Mouse (Mus musculus) stomach, embryonic 16.5 days (tissue): ENCODE data around the gene Phospho1. TPM values are rescaled to one million over a fixed set of nuclear protein-coding genes. Genes with fewer than 3 reads are reported as not detected.
A peak's percentile ranks its signal among the peaks of the same experiment; 100 is the strongest.

Experiments used
- ATAC-seq: fragments of 200-750 bp; cut with Nextera tagmentation; 2 replicates; pipeline ENCODE4 v1.8.0; 2017; ENCODE audit warnings: moderate number of reproducible peaks, moderate TSS enrichment; ENCODE audit not compliant: insufficient read depth, low FRiP score
- H3K27ac ChIP-seq: fragments of 300-500 bp; sonication (generic); 2 replicates; pipeline ENCODE4 v1.5.1; 2014; ENCODE audit warnings: low read length
- H3K27me3 ChIP-seq: fragments of 300-500 bp; sonication (generic); 2 replicates; pipeline ENCODE4 v1.6.1; 2014; ENCODE audit warnings: low read length, control low read depth, mixed read lengths; ENCODE audit not compliant: control insufficient read depth, insufficient read depth
- H3K36me3 ChIP-seq: fragments of 300-500 bp; sonication (generic); 2 replicates; pipeline ENCODE4 v1.6.1; 2014; ENCODE audit warnings: low read length; ENCODE audit not compliant: control insufficient read depth, insufficient read depth
- H3K4me1 ChIP-seq: fragments of 300-500 bp; sonication (generic); 2 replicates; pipeline ENCODE4 v1.6.1; 2014; ENCODE audit warnings: low read length, control low read depth, mixed read lengths; ENCODE audit not compliant: control insufficient read depth, insufficient read depth
- H3K4me2 ChIP-seq: fragments of 300-500 bp; sonication (generic); 2 replicates; pipeline ENCODE4 v1.6.1; 2014; ENCODE audit warnings: low read depth, low read length, mixed read lengths
- H3K4me3 ChIP-seq: fragments of 300-500 bp; sonication (generic); replicated peaks from 2 replicates; pipeline ENCODE4 v1.5.1; 2014; ENCODE audit warnings: mild to moderate bottlenecking, low read length
- H3K9ac ChIP-seq: fragments of 300-500 bp; sonication (generic); 2 replicates; pipeline ENCODE4 v1.6.1; 2014; ENCODE audit warnings: low read length
- H3K9me3 ChIP-seq: fragments of 300-500 bp; sonication (generic); replicated peaks from 2 replicates; pipeline ENCODE4 v1.6.1; 2016; ENCODE audit warnings: low read length, control low read depth; ENCODE audit not compliant: control insufficient read depth
- WGBS: fragments of 180-500 bp; shearing (Covaris S2); extraction: QIAGEN DNeasy Blood & Tissue Kit; methylation state at CpG from one replicate; pipeline ENCODE4 v1.1.7; 2014; 5-methylcytosine and 5-hydroxymethylcytosine counted together
- polyA plus RNA-seq: library from polyadenylated mRNA; unstranded; fragments of >200 nt; fragmentation: Nextera tagmentation; extraction: Ambion mirVana; gene quantifications from 2 replicates; pipeline ENCODE4 v1.2.1, GENCODE M21; 2015

Phospho1 gene
- polyA plus RNA-seq, 1 experiment from 2014 or later = 0.94 TPM

DNA sequence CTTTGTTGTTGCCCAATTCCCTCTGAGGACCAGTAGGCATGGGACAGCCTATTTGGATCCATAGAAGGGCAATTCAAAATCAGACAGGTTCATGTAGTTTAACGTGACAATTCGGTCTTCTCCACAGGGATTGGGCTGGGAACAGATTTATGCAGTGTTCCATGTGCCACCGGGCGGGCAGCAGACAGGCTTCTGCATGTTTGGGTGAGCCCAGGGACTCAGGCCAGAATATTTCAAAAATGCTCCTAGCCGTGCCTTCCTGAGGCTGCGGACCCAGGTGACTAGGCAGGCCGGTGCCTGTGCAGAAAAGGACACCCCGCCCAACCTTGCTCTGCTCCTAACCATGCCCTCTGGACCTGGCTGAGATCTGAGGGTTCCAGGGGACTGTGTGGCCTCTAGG lies 5.2 kb upstream of the Phospho1 start:
- Histone ChIP-seq H3K4me1 (peaks cover 6% of the 10 kb centered on the region; the same call in 1 of the 2 replicates), H3K36me3 (no peaks in the 10 kb centered on the region), H3K9me3 (0 out of 2 replicates have a peak, but pooled peaks cover 2% of the 10 kb centered on the region), H3K4me2 (no peak overlapping the region), H3K4me3 (no peak overlapping the region), H3K9ac (no peak overlapping the region), H3K27ac (peak overlapping the region; percentile 9; the same call in 1 of the 2 replicates), H3K27me3 (0 out of 2 replicates have a peak, but pooled peaks cover 4% of the 10 kb centered on the region)
- no peak for ATAC-seq
- WGBS = 77% methylated on average over 8 of the region's 8 CpGs

GRCm38 (mm10) chr11:95821511-95821910 lies 2.8 kb upstream of the Phospho1 start:
- 82% methylated on average over 3 of the region's 3 CpGs for WGBS
- Histone ChIP-seq H3K36me3 (no peaks in the 10 kb centered on the region), H3K4me1 (peaks cover 6% of the 10 kb centered on the region; the same call in 1 of the 2 replicates), H3K4me3 (no peak overlapping the region), H3K27ac (no peak overlapping the region), H3K9ac (no peak overlapping the region), H3K4me2 (no peak overlapping the region), H3K9me3 (no peaks in the 10 kb centered on the region), H3K27me3 (peaks cover 4% of the 10 kb centered on the region; the same call in 1 of the 2 replicates)
- no peak for ATAC-seq

DNA sequence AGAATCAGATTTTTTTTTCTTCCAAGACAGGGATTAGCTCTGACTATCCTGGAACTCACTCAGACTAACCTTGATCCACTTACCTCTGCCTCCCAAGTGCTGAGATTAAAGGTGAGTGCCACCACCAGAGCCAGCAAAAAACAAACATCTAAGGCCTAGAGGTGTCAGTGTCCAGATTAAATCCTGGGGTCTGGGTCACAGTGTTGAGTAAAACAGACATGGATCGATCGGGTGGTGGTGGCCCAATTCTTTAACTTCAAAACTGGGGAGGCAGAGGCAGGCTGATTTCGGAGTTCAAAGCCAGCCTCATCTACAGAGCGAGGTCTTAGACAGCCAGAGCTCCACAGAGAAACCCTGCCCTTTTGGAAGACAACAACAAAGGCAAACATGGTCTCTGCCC lies 1.9 kb upstream of the Phospho1 start:
- Histone ChIP-seq H3K9me3 (no peaks in the 10 kb centered on the region), H3K27me3 (peaks cover 8% of the 10 kb centered on the region; the same call in 1 of the 2 replicates)
- 96% methylated on average over 4 of the region's 4 CpGs for WGBS

DNA sequence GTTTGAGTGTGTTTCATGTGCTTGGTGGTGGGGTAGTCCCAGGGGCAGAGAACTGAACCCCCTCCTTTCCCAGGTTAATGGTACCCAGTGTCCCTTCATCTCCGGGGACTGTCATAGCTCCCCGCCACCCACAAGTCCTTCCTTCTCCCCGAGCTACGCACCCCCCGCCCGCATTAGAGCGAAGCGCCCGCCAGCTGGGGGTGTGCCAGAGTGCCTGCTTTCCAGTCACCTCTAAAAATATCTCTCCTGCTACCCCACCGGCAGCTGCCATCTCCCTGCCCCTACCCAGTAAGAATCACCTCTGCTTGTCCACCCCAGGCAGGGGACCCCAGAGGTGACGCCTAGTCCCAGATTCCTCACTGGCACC lies 561 bp downstream of the Phospho1 start:
- peaks cover 6% of the 10 kb centered on the region for H3K4me1 ChIP-seq
- peak overlapping the region; percentile 77 for H3K9ac ChIP-seq
- peak overlapping the region; percentile 90 for H3K4me2 ChIP-seq
- peak overlapping the region; percentile 70 for H3K4me3 ChIP-seq
- H3K9me3 ChIP-seq = no peaks in the 10 kb centered on the region
- WGBS = 1% methylated on average over 11 of the region's 11 CpGs
- H3K36me3 ChIP-seq = no peaks in the 10 kb centered on the region
- no peak overlapping the region for H3K27ac ChIP-seq
- H3K27me3 ChIP-seq = peaks cover 29% of the 10 kb centered on the region
- peak; percentile 8; the same call in 1 of the 2 replicates for ATAC-seq

More for the DNA sequence above, 1.9 kb upstream of the Phospho1 start:
- ATAC-seq = no peak
- no peak overlapping the region for H3K27ac ChIP-seq
- H3K4me2 ChIP-seq = no peak overlapping the region
- no peaks in the 10 kb centered on the region for H3K36me3 ChIP-seq
- peaks cover 6% of the 10 kb centered on the region; the same call in 1 of the 2 replicates for H3K4me1 ChIP-seq
- H3K9ac ChIP-seq = no peak overlapping the region
- no peak overlapping the region for H3K4me3 ChIP-seq

DNA sequence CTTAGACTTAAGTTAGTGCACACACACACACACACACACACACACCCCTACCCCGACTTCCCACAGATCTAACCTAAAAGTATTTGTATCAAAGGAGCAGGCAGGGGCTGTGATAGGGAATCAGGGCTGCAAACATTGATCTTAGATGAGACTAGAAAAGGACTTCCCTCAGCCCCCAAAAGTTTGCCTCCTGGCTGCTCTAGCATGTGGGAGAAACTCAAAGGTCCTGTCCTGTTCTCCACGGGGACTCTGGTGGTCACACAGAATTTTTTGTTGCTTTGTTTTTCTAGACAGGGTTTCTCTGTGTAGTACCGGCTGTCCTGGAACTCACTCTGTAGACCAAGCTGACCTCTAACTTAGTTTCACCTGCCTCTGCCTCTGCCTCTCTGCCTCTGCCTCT lies 1.3 kb downstream of the Phospho1 start:
- Histone ChIP-seq H3K9ac (no peak overlapping the region), H3K36me3 (no peaks in the 10 kb centered on the region), H3K9me3 (no peaks in the 10 kb centered on the region), H3K4me2 (no peak overlapping the region), H3K4me1 (peaks cover 13% of the 10 kb centered on the region), H3K27me3 (peaks cover 36% of the 10 kb centered on the region), H3K27ac (no peak overlapping the region), H3K4me3 (no peak overlapping the region)
- WGBS = 48% methylated on average over 3 of the region's 3 CpGs
- ATAC-seq = no peak

DNA sequence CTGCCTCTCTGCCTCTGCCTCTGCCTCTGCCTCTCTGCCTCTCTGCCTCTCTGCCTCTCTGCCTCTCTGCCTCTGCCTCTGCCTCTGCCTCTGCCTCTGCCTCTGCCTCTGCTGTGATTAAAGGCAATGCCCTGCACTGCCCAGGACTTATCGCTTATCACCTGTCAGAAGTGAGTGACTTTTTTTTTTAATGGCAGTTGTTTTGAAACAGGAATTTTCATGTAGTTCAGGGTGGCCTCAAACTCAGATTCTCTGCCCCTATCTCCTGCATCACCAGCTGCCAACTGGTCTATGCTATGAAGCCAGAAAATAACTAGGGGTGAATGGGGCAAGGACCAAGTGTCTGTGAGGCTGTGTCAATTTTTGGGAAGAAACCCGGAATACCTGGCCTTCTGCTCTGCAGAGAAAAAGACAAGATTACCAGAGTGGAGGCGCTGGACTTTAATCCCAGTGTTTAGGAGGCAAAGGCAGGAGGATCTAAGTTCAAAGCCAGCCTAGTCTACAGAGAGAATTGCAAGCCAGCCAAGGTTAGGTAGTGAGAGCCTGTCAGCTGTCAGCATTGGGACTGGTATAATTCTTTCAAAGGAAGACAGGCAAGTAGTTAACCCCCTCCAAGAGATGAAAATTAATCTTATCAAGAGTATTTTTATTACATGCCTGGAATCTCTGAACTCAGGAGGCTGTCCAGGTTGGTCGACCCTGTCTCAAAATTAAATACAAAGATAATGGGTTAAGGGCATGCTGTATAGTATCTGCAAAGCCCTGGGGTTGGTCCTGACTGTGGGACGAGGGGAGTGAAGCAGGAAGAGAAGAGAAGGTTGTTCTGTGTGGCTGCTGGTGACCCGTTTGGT lies 2.2 kb downstream of the Phospho1 start:
- Histone ChIP-seq H3K36me3 (no peaks in the 10 kb centered on the region), H3K4me1 (peaks cover 21% of the 10 kb centered on the region), H3K27me3 (peaks cover 45% of the 10 kb centered on the region), H3K27ac (no peak overlapping the region), H3K9me3 (no peaks in the 10 kb centered on the region), H3K9ac (no peak overlapping the region), H3K4me3 (no peak overlapping the region), H3K4me2 (no peak overlapping the region)
- 50% methylated on average over 6 of the region's 6 CpGs for WGBS
- no peak for ATAC-seq

DNA sequence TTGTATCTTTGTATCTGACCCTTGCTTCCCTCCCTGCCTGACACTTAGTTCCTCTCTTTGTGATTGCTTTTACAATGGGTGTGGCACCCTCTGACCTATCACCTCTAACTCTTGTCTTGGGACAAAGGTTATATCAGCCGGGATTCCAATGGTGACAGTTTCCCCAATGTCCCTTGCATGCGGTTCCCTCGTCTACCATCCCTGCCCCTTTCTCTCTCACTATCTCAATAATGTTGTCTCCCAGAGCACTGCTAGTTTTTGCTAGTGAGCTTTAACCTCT lies 2.8 kb downstream of the Phospho1 start:
- WGBS = 13% methylated on average over 3 of the region's 3 CpGs
- Histone ChIP-seq H3K36me3 (no peaks in the 10 kb centered on the region), H3K4me3 (no peak overlapping the region), H3K4me2 (no peak overlapping the region), H3K9me3 (no peaks in the 10 kb centered on the region), H3K27ac (no peak overlapping the region), H3K9ac (no peak overlapping the region), H3K27me3 (peaks cover 51% of the 10 kb centered on the region), H3K4me1 (peaks cover 21% of the 10 kb centered on the region)
- ATAC-seq = no peak

DNA sequence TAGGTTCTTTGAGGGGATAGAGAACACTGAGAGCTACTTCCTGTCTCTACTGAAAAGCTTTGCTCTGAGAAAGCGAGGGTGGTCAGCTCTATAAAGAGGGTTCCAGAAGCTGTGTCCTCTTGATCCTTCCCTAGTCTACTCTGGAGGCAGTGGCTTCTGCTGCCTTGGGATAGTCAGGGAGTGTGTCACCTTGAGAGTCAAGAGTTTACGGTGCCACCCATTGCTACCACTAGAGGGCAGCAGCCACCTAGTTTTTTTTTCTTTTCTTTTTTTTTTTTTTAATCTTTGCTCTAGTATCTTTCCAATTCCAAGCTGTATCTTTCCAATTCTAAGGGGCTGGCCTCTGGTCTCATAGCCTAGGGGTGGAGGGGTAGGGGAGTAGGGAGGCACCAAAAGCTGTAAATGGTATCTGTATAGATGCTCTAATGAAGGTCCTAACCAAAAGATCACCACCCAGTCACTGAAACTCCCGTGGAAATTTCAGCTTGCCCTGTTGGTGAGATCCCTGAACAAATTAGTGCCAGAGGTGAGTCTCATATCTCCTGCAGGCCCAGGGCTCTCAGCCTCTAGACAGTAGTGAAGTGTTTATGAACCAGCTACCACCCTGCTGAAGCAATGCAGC lies 3.3 kb downstream of the Phospho1 start:
- Histone ChIP-seq H3K4me2 (no peak overlapping the region), H3K9me3 (no peaks in the 10 kb centered on the region), H3K36me3 (no peaks in the 10 kb centered on the region), H3K27me3 (peaks cover 56% of the 10 kb centered on the region), H3K4me1 (peaks cover 21% of the 10 kb centered on the region), H3K9ac (no peak overlapping the region), H3K4me3 (no peak overlapping the region), H3K27ac (no peak overlapping the region)
- ATAC-seq = no peak
- 15% methylated on average over 3 of the region's 3 CpGs for WGBS

DNA sequence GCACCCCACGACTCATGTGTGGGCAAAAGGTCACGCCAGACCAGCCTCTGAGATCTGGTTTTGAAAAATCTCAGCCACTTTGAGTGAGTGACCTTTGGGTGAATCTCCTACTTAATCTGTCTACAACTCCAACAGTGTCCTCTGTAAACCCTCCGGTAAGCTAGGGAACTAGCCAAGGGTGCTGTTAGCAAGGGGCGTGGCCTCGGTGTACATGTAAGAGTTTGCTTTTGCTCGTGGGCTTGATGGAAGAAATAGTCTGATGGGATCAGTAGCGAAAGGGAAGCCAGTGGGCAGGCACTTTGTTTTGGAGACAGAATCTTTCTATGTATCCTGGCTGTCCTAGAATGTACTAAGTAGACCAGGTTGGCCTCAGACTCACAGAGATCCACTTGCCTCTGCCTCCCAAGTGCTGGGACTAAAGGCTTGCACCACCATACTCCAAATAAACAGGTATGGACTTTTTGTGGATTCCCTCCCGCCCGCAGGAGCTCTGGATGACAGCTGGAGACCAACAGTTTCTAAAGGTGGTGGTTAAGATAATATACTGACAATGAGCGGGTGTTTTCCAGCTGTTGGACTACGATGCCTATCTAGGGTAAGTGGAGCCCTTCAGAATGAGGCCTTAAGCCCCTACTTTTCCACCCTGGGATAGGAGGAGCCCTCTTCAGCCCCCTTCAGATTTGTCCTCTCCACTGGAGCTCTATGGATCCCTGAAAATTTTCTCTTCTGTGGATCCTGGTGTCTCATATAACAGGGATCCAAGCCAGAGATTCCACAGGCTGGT lies 4.1 kb downstream of the Phospho1 start:
- Histone ChIP-seq H3K27me3 (peaks cover 60% of the 10 kb centered on the region), H3K9ac (no peak overlapping the region)

More for the DNA sequence above, 4.1 kb downstream of the Phospho1 start:
- 70% methylated on average over 11 of the region's 11 CpGs for WGBS
- Histone ChIP-seq H3K36me3 (no peaks in the 10 kb centered on the region), H3K27ac (no peak overlapping the region), H3K4me1 (peaks cover 21% of the 10 kb centered on the region), H3K4me3 (no peak overlapping the region), H3K4me2 (no peak overlapping the region), H3K9me3 (no peaks in the 10 kb centered on the region)
- ATAC-seq = no peak
